Mouse (Mus musculus): ENCODE measurements around the gene Krt31. TPM values are rescaled to one million over a fixed set of nuclear protein-coding genes. Genes with fewer than 3 reads are reported as not detected.

The Krt31 gene
- polyA plus RNA-seq, 1 experiment: not detected

DNA sequence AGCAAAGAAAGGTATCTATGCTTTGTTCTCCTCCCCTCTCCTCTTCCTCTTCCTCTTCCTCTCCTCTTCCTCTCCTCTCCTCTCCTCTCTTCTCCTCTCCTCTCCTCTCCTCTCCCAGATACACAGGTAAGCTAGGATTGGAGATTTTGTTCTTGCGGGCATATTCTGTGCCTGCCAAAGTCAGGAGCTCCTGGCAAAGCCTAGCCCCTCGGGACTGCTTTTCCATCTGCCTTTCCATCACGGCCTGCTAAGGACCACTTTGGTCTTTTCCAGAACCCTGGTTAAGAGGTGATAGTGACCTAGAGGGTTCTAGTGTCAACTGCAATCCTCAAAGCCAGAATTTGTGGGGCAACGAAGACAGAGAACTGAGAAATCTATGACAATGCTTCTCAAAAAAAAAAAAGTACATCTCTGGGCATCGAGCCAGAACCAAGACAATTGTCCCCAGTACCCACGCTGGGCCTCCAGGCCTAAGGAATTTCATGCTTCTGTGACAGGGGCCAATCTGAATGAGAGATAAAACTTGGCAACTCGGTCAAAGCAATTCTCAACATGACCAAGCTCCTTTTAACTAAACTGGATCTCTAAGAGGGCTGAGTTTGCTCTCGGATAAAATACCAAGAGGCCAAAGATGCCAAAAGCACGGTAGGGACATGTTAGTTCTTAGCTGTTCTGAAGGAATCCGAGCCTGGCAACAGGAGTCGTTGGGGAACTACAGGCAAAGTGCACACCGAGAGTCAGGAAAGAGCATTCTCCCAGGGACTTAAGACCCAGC lies 16.1 kb upstream of the Krt31 start:
- 71% methylated on average over 12 of the region's 12 CpGs for WGBS
- Histone ChIP-seq H3K4me1 (ENCODE audit: control insufficient read depth, insufficient read depth, low read length) (no peaks in the 10 kb centered on the region), H3K27ac (ENCODE audit: control insufficient read depth, insufficient read depth, low read depth, low read length, poor library complexity) (no peak overlapping the region), H3K4me3 (replicated peaks; ENCODE audit: control insufficient read depth, low read depth, low read length) (no peak overlapping the region)
- TF ChIP-seq POLR2A (IDR thresholded peaks at IDR 0.05; ENCODE audit: borderline replicate concordance, control insufficient read depth, low read depth, low read length) (no peak), CTCF (IDR thresholded peaks at IDR 0.05; ENCODE audit: control insufficient read depth, insufficient read depth, low read length) (no peak)

DNA sequence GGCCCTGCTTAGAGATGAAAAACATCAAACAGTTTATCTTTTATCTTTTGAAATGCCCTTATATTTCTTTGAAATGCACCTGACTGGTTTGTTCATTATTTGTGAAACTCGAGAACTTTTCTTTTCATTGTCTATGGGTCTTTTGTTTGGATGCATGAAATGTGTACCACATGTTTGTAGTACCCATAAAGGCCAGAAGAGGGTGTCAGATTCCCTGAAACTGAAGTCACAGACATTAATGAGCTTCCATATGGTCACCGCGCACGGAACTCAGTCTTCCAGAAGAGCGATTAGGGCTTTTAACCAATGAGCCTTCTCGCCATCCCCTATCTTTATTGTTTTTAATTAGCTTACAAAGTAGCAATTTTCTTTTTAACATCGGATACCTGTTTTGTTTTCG lies 8.5 kb upstream of the Krt31 start:
- 72% methylated on average over 8 of the region's 8 CpGs for WGBS
- TF ChIP-seq POLR2A (IDR thresholded peaks at IDR 0.05; ENCODE audit: borderline replicate concordance, control insufficient read depth, low read depth, low read length) (no peak), CTCF (IDR thresholded peaks at IDR 0.05; ENCODE audit: control insufficient read depth, insufficient read depth, low read length) (no peak)
- no peak overlapping the region for H3K4me3 ChIP-seq (replicated peaks; ENCODE audit: control insufficient read depth, low read depth, low read length)
- no peaks in the 10 kb centered on the region for H3K4me1 ChIP-seq (ENCODE audit: control insufficient read depth, insufficient read depth, low read length)
- H3K27ac ChIP-seq (ENCODE audit: control insufficient read depth, insufficient read depth, low read depth, low read length, poor library complexity): no peak overlapping the region

DNA sequence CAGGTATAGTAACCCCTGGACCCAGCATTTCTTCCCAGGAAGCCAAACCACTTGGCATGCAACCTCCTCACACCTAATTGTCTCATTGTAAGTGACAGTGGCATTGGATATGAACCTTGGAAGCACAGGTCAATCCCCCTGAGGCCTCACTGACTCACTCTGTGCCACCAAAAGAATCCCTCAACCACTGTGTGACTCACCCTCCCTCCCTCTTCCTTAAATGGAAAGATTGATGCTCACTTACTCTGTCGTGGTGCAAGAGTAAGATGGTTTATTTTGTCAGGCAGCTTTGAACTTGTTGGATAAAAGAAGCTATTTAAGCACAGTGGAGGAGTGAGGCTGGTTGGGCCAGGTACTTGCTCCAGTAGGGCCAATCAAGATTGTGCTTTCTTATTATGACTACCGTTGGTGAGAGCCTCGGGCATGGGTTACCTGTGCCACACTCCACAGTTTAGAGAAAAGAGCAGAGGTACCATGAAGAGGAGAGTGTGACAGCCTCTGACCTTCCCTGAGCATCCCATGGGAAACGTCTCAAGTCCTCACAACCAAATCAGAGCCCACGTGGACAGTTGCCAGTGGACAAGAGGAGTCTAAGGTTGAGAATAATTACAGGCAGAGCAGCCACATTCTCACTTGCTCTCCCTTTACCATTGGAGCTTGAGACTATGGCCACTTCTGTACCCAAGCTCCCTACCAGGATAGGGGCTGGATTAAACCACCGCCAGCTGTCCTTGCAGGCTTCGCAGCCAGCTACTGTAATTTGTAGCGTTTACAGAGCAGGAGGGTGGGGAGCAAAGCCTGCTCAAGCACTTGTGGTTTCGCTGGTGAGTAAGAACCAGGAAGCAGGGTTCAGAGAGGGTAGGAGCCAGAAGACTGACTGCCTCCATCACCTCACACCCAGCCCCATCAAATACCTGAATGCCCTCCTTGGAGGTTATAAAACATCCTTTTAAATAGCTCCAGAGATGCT lies 5.6 kb upstream of the Krt31 start:
- TF ChIP-seq POLR2A (IDR thresholded peaks at IDR 0.05; ENCODE audit: borderline replicate concordance, control insufficient read depth, low read depth, low read length) (no peak), CTCF (IDR thresholded peaks at IDR 0.05; ENCODE audit: control insufficient read depth, insufficient read depth, low read length) (no peak)
- no peak overlapping the region for H3K4me3 ChIP-seq (replicated peaks; ENCODE audit: control insufficient read depth, low read depth, low read length)
- 49% methylated on average over 9 of the region's 9 CpGs for WGBS

DNA sequence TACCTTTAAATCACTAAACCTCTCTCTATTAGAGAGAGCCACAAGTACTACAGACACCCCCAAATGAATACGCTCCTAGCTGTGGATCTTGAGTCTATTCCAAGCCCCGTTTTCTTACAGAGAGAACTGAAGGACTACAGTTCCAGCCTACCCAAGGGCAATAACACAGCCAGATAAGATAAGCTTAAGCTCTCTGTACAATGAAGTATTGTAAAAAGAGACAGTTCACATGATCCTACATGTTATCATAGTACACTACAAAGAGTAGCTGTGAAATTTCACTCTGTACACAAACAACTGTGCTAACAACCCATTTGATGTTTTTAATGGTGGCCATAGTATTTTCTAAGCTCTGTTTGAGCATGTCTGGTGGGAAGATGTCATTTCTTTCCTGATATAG lies 3.2 kb downstream of the Krt31 start:
- Histone ChIP-seq H3K4me3 (replicated peaks; ENCODE audit: control insufficient read depth, low read depth, low read length) (no peak overlapping the region), H3K27ac (ENCODE audit: control insufficient read depth, insufficient read depth, low read depth, low read length, poor library complexity) (no peak overlapping the region), H3K4me1 (ENCODE audit: control insufficient read depth, insufficient read depth, low read length) (no peaks in the 10 kb centered on the region)
- WGBS: 78% methylated on average over 2 of the region's 2 CpGs
- TF ChIP-seq CTCF (IDR thresholded peaks at IDR 0.05; ENCODE audit: control insufficient read depth, insufficient read depth, low read length) (no peak), POLR2A (IDR thresholded peaks at IDR 0.05; ENCODE audit: borderline replicate concordance, control insufficient read depth, low read depth, low read length) (no peak)

More for the DNA sequence above, 5.6 kb upstream of the Krt31 start:
- no peaks in the 10 kb centered on the region for H3K4me1 ChIP-seq (ENCODE audit: control insufficient read depth, insufficient read depth, low read length)
- H3K27ac ChIP-seq (ENCODE audit: control insufficient read depth, insufficient read depth, low read depth, low read length, poor library complexity): no peak overlapping the region

DNA sequence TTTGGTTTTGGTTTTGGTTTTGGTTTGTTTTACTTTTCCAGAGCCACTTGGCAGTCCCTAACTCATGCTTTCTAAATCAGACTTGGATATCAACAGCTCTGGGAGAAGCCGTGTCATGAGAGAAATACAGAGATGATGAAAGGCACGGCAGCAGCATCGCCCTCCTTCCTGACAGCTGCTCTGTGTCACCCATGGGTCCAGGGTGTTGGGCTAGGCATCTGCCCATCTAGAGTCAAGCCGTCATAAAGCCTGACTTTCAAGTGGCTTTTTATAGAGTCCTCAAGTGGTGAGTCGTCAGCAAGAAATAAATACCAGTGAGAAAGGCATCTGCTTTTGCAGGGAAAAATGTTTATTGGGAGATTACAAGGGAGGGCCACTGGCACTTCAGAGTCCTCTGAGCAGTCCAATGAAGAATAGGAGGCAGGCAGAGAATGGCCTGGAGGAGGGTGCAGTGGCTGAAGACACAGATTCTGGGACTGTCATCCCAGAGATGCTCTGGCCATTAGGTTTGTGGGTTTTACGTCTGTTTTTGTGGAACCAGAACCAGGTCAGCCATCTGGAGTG lies 4.0 kb downstream of the Krt31 start:
- TF ChIP-seq POLR2A (IDR thresholded peaks at IDR 0.05; ENCODE audit: borderline replicate concordance, control insufficient read depth, low read depth, low read length): no peak
- no peak for TF ChIP-seq CTCF (IDR thresholded peaks at IDR 0.05; ENCODE audit: control insufficient read depth, insufficient read depth, low read length)
- H3K4me3 ChIP-seq (replicated peaks; ENCODE audit: control insufficient read depth, low read depth, low read length): no peak overlapping the region
- WGBS: 73% methylated on average over 6 of the region's 6 CpGs
- H3K27ac ChIP-seq (ENCODE audit: control insufficient read depth, insufficient read depth, low read depth, low read length, poor library complexity): no peak overlapping the region
- no peaks in the 10 kb centered on the region for H3K4me1 ChIP-seq (ENCODE audit: control insufficient read depth, insufficient read depth, low read length)

DNA sequence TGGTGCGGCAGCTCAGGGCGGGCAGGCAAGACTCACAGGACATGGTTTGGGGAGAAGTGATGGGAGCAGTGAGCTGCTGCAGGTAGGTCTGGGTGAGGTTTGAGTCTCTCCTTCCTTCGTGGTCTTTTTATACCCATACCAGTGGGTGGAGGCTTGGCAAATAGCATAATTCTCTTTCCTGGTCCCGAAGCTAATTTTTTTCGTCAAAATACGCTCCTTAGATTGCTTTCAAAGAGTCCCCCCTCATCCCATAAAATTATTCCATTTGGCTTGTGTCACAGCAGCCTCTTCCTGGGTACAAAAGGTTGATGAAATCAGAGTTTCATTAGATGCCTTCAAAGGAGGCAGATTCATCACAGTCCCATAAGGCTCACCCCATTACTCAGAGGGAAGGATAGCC lies 8.9 kb downstream of the Krt31 start, which contains the start of gene Krt34:
Gene Krt34, minus strand, starts transcription at position 101 of the 400 bp plus-strand sequence.
- TF ChIP-seq CTCF (IDR thresholded peaks at IDR 0.05; ENCODE audit: control insufficient read depth, insufficient read depth, low read length) (no peak), POLR2A (IDR thresholded peaks at IDR 0.05; ENCODE audit: borderline replicate concordance, control insufficient read depth, low read depth, low read length) (no peak)
- 80% methylated on average over 6 of the region's 6 CpGs for WGBS
- Histone ChIP-seq H3K27ac (ENCODE audit: control insufficient read depth, insufficient read depth, low read depth, low read length, poor library complexity) (no peak within 1 kb of the TSS), H3K4me3 (replicated peaks; ENCODE audit: control insufficient read depth, low read depth, low read length) (no peak within 1 kb of the TSS), H3K4me1 (ENCODE audit: control insufficient read depth, insufficient read depth, low read length) (no peaks in the 10 kb centered on the region)

DNA sequence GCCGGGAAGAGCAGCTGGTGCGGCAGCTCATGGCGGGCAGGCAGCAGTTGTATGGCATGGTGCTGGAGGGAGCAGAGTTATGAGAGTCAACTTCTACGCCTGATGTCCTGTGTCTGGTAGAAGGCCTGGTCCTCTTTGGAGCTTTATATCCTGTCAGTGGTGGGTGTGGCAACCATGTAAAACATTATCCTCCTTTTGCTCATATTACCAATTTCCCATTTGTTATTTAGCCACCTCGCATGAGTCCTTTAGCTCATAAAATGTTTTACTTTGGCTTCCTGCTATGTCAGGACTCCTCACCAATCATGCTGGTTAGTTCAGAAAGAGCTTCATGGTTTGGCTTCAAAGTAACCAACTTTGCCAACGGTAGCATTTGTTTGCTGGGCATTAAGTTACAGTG lies 20.6 kb downstream of the Krt31 start, which contains the start of gene Krt33b:
Gene Krt33b, minus strand, starts transcription at position 101 of the 400 bp plus-strand sequence.
- WGBS: 72% methylated on average over 6 of the region's 6 CpGs
- TF ChIP-seq CTCF (IDR thresholded peaks at IDR 0.05; ENCODE audit: control insufficient read depth, insufficient read depth, low read length) (no peak), POLR2A (IDR thresholded peaks at IDR 0.05; ENCODE audit: borderline replicate concordance, control insufficient read depth, low read depth, low read length) (no peak)
- H3K27ac ChIP-seq (ENCODE audit: control insufficient read depth, insufficient read depth, low read depth, low read length, poor library complexity): no peak within 1 kb of the TSS
- no peaks in the 10 kb centered on the region for H3K4me1 ChIP-seq (ENCODE audit: control insufficient read depth, insufficient read depth, low read length)
- H3K4me3 ChIP-seq (replicated peaks; ENCODE audit: control insufficient read depth, low read depth, low read length): no peak within 1 kb of the TSS

DNA sequence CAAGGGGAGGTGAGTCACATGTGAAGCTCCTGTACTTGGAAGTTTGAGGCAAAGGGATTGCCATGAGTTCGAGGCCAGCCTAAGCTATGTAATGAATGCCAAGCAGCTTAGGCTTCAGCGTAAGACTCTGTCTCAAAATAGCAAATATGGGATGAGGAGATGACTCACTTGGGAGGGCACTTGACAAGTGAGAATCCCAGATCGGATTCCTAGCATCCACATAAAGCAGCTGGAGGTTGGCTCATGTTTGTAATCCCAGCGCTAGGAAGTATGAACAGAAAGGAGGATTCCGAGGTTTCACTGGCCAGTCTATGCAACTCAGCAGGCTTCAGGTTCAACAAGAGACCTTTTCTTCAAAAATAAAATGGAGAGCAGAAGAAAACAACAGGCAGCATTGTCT lies 28.9 kb downstream of the Krt31 start:
- Histone ChIP-seq H3K27ac (ENCODE audit: control insufficient read depth, insufficient read depth, low read depth, low read length, poor library complexity) (no peak overlapping the region), H3K4me1 (ENCODE audit: control insufficient read depth, insufficient read depth, low read length) (no peaks in the 10 kb centered on the region), H3K4me3 (replicated peaks; ENCODE audit: control insufficient read depth, low read depth, low read length) (no peak overlapping the region)
- TF ChIP-seq CTCF (IDR thresholded peaks at IDR 0.05; ENCODE audit: control insufficient read depth, insufficient read depth, low read length): no peak
- TF ChIP-seq POLR2A (IDR thresholded peaks at IDR 0.05; ENCODE audit: borderline replicate concordance, control insufficient read depth, low read depth, low read length): no peak
- WGBS: 78% methylated on average over 5 of the region's 5 CpGs

Measured in bone marrow, adult 2 months (tissue).